Mouse (Mus musculus): ENCODE data around the gene Slc9b2.

GRCm38 (mm10) chr3:135351857-135352256 is 44.4 kb downstream of the Slc9b2 start:
- TF ChIP-seq CTCF (IDR thresholded peaks at IDR 0.05; ENCODE audit: low read depth, low read length): no peak
- TF ChIP-seq POLR2A (IDR thresholded peaks at IDR 0.05; ENCODE audit: insufficient read depth, low read length): no peak
